Mouse (Mus musculus): ENCODE measurements around the gene Por. TPM values are rescaled to one million over a fixed set of nuclear protein-coding genes. Genes with fewer than 3 reads are reported as not detected.

The Por gene
- polyA plus RNA-seq, 1 experiment, result 218 TPM

DNA sequence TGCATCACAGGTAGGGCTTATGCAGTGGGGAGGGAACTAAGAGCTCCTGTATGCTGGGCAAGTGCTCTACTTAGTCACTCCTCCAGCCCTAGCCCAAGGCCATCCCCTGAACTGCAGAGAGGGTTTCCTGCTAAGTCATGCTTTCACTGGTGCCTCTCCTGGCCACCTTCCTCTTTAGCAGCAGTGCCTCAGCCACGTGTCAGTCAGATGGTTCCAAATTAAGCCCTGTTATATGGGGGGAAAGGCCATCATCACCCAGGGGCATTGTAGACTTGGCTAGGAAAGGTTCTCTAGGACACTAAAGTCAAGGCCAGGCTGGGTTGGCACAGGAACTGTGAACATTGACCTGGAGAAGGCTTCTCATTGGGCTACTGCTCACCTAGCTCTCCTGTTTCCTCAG, 38.0 kb downstream of the Por start:
- no peak for TF ChIP-seq GATA1 (IDR thresholded peaks at IDR 0.05; ENCODE audit: low read length)

DNA sequence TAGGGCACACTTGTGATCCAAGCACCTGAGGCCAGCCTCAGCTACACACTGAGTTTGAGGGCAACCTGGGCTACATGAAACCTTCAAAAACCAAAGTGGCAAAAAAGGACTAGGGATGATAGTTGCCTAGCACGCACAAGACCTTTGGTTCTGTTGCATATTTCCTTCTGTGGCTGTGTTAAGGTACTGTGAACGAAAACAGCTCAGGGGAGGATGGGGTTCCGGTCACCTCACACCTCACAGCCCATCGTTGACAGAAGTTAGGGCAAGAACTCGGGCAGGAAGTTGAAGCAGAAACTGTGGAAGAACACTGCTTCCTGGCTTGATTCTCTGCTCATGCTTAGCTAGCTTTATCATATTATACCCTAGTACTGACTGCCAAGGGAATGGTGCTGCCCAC, 39.9 kb downstream of the Por start:
- TF ChIP-seq GATA1 (IDR thresholded peaks at IDR 0.05; ENCODE audit: low read length), result no peak

DNA sequence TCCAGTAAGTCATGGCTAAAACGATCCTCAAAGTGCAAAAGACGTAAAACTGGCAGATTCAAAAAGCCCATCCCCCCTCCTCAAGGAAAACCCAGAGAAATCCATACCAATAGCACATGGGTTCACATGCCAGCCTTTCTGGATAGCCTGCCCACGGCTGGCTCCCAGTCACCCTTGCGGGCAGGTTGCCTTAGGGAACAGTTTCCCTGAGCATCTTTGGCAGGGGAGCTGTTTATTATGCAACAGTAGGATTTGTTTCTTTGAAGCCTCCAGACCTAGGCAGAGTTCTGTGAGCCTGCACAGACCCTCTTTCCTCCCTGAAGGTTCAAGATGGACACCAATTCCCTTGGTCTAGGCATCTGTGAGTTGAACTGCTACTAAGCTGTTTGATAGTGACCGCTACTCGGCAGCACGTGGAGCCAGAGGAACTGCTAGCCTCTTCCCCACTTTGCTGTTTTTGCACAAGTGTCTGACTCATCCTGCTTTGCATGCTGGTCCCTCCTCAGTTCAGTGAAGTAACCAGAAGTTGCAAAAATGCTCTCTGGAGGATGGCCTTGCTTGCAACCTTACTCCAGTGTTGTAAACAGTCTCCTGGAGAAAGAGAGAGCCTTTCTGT, 40.9 kb downstream of the Por start:
- no peak for TF ChIP-seq GATA1 (IDR thresholded peaks at IDR 0.05; ENCODE audit: low read length)

DNA sequence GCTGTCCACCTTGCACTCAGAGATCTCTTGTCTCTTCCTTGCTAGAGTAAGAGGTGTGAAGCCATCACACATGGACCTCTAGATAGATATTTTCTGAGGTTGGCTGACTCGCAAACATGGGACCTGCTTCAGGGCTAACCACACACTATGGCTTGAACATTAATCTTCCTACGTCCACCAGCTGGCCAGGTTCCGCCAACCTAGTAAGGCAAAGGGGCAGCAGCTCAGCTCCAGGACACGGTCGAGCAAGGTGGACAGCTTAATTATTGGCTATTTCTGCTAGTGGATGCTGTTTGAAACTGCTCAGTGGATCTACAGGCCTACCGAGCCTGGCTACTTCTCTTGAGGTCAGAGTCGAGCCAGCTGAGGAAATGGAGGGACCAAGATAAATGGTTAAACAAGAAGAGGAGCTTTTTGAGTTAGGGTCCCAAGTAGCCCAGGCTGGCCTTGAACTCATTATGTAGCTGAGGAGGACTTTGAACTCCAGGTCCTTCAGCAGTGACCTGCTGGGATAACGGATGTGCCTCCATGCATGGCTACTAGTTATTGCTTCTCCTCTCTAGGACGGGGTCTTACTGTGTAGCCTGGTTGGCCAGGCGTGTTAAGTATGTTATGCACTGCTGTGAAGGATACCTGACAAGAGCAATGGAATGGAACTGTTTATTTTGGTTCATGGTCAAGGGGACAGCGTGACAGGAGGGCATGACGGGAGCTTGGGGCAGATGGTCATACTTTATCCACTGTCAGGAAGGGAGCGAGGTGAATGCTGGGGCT, 41.9 kb downstream of the Por start:
- TF ChIP-seq GATA1 (IDR thresholded peaks at IDR 0.05; ENCODE audit: low read length), result peak; percentile 14

DNA sequence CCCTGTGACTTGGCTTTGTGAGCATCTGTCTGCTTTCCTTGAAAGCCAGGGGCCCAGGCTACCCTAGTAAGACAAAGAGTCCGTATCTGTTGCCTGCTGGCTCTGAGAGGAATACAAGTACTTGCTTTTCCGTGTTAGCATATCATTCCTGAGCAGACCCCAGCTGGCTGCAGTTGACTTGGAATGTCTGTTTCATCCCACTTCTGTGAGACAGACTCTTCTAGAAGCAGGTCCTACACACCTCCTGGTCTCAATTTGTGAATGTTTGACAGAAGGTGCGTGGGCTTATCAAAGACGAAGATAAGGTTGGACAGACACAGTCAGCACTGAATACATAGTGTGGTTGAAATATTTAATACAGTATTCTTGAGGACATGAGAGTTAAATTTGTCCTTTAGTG, 43.0 kb downstream of the Por start:
- TF ChIP-seq GATA1 (IDR thresholded peaks at IDR 0.05; ENCODE audit: low read length), result peak; percentile 13

DNA sequence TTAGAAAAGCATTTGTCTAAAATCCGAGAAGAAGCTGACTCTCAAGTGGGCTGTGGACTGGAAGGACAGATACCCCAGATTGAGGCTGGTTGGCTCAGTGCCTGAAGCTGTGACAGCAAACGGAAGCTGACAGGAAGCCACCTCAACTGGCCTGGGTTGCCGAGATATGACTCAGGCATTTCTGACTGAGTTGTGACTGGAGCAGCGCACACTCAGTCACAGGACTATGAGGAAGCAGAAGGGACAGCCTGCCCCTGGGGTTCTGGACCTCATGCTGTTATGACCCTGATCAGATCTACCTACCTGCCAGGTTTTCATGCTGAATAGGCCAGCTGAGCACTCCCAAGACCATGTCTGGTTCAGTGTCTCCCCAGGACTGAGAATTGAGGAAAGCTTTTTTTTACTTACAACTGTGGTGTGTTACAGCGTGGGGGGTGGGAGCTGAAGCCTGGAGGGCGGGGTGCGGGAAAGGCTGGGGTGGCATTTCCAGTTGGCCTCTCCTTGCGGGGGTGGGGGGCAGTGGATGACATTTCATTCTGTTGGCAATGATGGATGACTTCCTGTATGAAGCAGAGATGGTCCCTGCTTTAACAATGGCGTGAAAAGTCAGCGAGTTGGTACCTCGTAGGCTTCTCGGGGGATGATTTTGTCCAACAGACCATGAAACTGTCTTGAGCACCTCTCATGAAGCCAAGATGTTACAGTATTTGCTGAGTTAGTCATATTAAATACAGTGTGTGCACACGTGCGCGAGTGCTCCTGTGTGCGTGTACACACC, 43.8 kb downstream of the Por start:
- peak; percentile 67 for TF ChIP-seq GATA1 (IDR thresholded peaks at IDR 0.05; ENCODE audit: low read length)

DNA sequence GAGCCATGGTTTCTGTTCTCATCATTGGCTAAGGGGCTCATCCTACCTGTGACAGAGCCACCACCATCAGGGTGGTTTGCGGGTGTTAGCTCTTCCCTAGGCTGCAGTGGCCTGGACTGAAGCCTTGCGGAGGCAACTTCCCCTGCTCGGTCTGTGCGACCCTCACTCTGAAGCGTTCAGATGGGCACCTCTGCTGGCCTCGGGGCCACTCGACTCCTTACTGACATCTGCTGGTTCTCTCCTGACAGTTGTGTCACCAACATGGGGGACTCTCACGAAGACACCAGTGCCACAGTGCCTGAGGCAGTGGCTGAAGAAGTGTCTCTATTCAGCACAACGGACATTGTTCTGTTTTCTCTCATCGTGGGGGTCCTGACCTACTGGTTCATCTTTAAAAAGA, 45.8 kb downstream of the Por start:
- no peak for TF ChIP-seq GATA1 (IDR thresholded peaks at IDR 0.05; ENCODE audit: low read length)

DNA sequence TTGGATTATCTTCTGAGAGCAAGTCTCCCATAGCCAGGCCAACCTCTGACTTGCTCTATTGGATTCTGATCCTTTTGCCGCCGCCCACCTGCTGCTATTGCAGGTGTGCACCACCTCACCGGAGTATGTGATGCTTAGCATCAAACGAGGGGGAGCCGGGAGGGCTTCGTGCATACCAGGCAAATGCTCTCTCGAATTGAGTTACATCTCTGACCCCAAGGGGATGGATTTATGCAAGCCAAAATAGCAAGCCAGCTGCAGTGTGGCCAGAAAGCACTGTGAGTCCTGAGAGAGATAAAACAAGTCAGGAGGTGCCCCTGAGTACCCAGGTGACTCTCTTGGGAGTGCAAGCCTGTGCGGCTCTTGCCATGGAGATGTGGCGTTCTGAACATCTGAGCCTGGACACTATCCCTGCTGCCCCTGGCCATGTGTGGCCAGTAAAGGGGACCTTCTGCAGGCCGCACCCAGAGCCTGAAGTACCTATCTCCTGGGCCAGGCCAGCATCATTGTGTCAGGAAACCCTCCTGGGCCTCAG, 49.8 kb downstream of the Por start:
- no peak for TF ChIP-seq GATA1 (IDR thresholded peaks at IDR 0.05; ENCODE audit: low read length)

DNA sequence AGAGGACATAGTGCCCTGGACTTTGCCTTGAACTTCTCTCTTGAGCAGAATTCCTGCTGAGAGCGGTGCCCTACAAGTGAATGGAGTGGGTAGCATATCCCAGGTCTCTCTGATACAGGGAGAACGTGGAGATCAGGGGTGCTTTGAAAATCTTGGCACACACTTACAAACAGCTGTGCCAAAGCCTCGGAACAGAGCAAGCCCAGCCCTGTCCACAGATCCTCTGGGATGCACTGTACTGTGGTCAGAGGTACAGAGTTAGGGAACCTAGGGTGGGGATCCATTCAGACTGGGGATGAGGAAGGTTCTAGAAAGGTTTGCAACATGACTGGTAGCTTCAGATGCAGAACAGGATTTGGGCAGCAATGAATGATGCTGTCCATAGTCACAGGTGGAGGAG, 50.3 kb downstream of the Por start:
- no peak for TF ChIP-seq GATA1 (IDR thresholded peaks at IDR 0.05; ENCODE audit: low read length)

DNA sequence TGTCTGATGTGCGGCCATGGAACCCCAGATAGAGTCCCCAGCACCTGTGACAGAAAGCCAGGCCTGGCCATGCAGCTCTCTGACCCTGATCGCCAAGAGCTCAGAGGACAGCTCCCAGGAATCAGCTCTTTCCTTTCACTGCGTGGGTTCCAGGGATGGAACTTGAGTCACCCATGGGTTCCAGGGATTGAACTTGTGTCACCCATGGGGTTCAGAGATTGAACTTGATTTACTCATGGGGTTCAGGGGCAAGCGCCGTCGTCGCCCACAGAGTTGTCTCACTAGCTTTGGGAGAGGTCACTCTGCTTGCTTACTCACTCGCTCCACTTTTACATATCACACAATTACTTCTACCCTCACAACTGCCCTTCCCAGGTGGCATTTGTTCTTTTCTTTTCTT, 51.2 kb downstream of the Por start:
- no peak for TF ChIP-seq GATA1 (IDR thresholded peaks at IDR 0.05; ENCODE audit: low read length)

DNA sequence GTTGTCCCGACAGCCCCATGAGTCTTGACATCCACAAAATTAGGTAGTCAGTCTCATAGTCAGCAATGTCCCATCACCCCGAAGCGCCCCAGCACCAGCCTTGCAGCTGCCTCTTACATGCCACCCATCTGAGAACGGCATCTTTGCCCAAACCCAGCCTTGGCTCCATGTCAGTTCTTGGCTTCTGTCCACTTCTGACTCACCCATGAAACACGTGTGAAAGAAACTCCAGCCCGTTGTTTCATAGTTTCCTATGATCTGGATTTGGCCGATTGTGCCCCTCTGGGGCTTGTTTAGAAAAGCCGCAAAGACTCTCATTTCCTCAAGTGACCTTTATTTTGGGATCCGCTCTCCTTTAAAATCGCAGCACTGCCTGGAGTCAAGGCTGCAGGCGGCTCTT, 52.3 kb downstream of the Por start:
- TF ChIP-seq GATA1 (IDR thresholded peaks at IDR 0.05; ENCODE audit: low read length), result no peak

DNA sequence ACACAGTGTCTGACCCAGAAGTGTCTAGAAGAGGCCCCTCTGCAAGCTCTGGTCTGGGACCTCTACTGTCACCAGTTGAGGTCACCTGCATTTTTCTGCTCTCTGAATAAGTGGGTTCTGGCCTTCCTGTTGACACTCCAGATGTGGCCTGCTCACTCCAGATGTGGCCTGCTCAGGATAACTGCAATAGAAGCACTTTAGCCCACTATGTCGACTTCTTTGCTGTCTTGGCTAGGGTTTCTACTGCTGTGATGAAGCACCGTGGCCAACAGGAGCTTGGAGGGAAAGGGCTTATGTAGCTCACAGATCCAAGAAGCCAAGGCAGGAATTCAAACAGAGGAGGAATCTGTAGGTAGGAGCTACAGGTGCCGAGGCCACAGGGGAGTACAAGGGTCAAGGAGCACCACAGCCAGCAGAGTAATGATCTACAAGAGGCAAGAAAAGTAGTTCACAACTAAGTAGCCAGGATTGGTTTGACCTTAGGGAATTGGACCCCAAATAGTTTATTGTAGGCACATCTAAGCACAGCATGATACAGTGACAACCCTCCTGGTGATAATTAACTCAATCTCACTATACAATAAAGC, 53.4 kb downstream of the Por start:
- no peak for TF ChIP-seq GATA1 (IDR thresholded peaks at IDR 0.05; ENCODE audit: low read length)

DNA sequence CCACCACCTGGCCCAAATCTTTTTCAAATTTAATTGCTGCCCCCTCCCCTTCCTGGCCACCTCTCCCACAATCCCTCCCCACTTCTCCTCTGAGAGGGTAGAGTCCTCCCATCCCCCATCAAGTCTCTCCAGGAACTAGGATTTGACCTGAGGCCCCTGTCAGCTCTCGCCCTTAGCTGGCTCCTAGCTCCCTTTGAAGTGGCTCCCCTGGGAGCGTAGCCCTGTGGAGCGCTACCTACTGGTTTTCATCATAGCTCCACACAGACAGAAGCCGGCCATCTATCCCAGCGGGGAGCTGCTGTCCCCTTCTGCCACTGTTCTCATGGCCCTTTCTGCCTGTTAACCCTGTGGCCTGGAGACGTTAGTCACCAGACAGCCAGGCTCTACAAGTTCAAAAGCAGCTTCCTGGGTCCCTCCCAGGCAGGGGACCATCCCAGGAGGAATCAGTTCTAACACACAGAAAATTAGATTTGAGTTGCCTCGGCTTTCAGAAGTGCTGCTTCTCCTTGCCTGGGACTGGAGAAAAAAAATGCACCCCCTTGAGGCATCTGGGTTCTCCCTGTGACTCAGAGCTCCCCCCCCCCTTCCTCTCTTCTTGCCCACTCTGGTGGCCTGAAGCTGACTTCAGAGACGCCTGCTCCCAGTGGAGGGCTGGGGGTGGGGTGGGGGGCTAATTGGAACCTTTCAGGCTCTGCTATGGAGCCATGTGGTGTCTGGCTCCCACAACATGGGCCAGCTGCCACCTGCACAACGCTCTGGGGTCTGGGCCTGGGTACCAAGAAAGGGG, 54.9 kb downstream of the Por start:
- no peak for TF ChIP-seq GATA1 (IDR thresholded peaks at IDR 0.05; ENCODE audit: low read length)

DNA sequence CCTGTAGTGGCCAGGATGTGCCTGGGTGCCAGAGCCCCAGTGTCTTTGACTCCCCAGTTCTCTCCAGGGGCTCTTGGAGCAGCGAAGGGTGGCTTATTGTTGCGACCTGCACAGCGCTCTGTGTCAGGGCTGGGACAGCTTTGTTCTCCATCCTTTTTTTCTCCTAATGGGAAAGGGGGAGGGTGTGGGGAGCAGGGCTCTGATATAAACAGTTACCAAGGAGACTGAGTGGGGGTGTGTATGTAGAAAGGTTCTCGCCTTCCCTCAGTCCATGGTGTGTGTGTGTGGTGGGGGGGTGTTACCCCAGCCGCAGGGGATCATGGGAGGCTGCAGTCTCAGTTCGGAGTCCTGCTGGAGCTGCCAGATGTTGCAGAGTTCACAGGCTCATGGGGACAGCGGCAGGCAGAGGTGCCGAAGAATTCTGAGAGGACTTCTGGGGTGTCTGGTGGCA, 55.6 kb downstream of the Por start:
- no peak for TF ChIP-seq GATA1 (IDR thresholded peaks at IDR 0.05; ENCODE audit: low read length)

DNA sequence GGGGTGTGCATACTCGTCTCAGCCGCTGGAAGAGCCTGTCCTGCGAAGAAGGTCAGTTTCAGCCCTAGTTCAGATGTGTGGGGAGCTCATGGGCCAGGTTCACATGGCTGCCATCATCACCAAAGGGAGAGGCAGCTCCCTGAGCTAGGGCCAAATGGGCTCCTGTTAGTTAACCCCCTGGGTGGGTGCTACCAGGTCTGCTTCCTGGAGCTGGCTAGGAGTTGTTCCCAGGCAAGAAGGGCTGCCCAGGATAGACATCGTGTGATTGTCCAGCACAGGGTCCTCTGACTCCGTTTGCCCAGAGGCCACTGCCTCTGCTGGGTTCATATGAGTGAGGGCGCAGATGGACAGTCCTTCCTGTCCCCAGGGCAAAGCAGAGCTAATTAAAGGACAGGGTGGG, 56.2 kb downstream of the Por start:
- no peak for TF ChIP-seq GATA1 (IDR thresholded peaks at IDR 0.05; ENCODE audit: low read length)

Data from G1E-ER4 (cell line).